Mouse (Mus musculus) kidney, postnatal 10 days (tissue): ENCODE measurements at regions not wholly inside any gene's neighbourhood (a gene's known extent, or its start where the extent isn't known, plus 50 kb on each side); places are given as distances from the start of the nearest gene placed in this dataset.

Experiments used
- DNase-seq: peaks from one replicate; pipeline ENCODE4 v3.0.0; 2021; ENCODE audit warnings: mixed read lengths

DNA sequence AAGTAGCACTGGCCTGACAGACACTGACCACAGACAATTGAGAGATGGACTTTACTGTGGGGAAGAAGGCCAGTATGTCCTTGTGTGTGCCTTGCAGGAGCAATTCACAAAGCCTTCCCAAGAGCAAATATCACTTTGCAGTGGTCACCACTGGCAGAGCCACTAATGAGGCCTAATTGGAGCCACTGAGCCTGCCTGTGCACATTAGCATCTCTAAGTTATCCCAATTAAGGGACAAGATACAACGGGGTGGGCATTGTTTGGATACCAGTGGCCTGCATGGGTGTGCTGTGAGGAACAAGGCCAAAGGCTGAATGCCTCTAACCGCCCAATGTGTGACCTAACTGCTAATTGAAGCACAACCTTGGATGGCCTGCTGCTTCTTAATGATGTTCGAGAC, 433.4 kb upstream of the Ptbp2 start:
- no peak for DNase-seq

DNA sequence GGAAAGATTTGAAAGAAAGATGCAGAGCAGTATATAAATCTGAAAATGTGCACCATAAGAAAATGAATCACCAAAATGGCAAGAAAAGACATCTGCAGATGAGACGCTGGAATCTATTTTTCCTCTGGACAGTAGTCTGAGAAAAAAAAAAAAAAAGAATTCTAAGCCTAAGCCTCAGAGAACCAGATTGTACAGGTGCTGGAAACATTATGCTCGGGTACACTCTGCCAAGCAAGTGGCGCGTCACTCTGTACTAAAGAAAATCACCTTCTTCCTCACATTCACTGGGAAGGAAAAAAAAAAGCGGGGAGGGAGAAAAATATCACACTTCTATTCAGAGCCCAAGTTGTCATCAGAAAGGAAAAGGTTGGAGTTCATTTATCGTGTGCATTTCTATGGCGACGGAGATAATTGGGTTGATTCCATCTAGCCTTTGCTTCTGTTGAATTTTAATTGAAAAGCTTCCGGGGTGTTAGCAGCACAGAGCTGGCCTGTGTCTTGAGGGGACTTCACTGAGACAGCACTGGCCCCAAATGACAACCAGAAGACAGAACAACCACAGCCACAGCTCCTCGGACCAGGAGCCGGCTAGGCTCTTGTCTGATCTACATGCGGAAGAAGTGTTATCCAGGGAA, 430.5 kb upstream of the Ptbp2 start:
- no peak for DNase-seq

DNA sequence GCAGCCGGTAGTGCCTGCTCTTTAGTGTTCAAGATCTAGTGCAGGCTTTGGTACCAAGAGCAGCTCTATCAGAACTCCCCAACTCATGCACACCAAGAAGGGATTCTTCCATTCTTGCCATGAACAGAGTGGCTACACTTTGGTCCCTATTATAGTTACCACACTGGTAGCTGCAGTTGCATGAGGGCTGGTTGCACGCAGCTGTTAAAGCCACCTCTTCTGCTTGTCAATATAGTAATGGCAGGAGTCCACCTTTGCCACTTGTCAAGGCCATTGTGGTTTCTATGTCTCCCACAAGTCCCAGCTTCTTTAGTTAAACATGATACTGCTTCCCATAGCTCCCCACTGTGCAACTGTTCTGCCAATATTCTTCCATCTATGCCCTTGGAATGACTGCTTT, 415.1 kb upstream of the Ptbp2 start:
- DNase-seq: no peak

DNA sequence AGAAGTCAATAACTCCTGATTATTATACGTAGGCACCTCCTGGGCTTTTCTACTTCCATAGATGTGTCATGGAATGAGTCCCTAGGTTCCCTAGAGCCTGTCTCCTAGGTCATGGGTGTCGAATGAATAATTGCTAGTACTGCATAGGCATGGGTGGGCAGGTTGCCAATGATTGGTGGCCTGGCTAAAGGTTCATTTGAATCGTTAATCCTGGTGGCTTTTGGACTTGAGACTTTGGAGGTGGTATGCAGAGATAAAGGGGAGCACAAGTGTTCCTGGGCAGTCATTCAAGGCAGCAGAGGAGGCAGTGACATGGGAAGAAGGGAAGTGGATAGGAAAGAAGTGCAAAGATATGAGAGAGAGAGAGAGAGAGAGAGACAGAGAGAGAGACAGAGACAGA, 410.2 kb upstream of the Ptbp2 start:
- peak; percentile 29 for DNase-seq

DNA sequence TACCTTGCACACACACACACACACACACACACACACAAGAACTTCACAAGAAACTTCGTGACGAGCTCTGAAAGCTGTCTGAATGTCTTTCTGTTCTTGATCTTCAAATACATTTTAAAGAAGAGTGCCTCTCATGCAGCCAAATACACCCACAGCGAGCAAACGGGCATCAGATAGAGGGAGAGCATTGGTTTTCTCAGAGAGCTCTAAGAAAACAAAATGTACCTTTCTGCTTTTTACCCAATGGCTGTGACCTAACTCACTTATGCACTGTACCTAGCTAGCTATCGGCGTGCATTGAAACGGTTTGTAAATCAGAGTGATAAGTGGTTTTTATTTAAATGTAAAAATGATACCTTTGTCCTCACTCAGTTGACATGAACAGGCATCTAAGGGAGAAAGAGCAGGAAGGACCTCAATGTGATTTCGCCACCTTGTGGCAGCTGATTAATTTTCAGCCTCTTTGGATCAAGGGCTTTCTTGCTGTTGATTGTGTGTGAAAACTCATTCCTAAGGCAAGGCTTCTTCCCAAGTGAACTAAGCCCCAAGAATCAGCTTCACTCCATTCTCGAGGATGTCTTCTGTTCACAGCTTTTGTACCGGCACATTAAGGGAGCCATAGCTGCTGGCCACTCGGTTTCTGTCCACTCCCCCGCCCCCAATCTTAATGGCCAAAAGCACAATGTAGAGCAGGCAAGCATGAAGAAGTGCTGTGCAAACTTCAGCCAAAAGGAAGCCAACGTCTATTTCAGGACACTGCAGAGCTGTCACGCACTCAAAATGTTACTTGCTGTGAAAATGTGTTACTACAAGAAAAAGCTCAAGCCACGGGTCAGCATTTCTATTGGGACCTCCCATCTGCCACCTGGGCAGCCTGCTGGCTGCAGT, 408.4 kb upstream of the Ptbp2 start:
- peak; percentile 76 for DNase-seq

DNA sequence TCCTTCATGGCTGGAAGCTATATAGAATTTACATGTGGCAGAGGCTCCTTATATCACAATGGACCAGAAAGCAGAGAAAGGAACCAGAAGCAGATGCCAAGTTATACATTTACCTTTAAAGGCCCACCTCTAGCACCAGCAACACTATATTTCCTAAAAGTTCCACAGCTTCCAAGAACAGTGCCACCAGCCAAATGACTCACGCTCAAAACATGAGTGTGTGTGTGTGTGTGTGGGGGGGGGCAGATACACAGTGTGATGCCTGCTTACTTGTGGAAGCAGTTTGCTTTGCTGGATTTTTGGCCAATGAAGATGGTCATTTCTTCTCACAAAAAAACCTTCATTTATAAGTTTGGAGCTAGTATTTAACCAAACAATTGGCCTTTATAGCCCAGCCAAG, 405.3 kb upstream of the Ptbp2 start:
- no peak for DNase-seq

DNA sequence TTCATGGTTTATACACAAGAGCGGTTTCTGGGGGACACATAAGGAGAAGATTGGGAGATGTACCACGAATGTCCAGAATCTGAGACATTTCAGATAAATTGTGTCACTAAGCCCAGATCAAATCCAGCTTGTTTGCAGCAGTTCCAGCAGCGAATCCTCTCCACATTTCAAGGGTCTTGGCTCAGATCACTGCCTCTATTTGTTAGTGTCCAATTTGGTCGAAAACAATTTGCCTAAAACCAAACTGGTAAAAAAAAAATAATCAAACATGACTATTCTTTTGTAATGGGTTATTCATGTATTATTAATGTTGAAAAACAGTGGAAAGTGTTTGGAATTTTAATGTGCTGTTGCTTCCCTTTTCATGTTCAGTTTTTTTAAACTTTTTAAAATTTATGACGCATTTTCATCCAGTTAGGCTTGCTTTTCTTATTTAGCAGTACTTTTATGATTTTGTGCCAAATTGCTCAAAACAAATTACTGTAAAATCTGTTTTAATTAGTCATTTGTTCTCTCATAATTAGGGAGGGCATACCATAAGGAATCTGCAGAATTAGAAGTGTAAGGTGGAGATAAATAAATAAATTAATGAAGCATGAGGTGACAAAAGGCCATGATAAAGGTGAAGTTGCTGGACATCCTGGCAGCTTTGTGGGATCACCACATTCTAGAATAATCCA, 396.8 kb upstream of the Ptbp2 start:
- DNase-seq: no peak

DNA sequence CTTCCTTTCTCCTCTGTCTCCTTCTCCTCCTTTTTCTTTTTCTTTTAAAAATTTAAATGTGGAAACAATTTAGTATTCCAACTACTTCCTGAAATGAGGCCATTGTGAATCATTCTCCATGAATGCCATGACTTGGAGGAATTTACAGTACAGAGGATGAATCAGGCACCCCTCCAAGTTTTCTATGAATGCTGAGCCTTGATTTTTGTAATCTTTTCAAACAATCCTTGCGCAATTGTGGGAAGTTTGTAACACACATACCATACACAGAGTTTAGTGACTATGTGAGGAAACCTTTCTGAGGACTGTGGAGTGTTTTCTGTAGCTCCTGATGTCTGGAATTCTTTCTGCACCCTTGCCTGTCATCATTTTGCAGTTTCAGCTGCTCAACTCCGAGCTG, 391.4 kb upstream of the Ptbp2 start:
- no peak for DNase-seq
